Mouse (Mus musculus) T-helper 17 cell (primary cell): ENCODE measurements at regions not wholly inside any gene's neighbourhood (a gene's known extent, or its start where the extent isn't known, plus 50 kb on each side); places are given as distances from the start of the nearest gene placed in this dataset.

ENCODE experiments used
- in situ Hi-C, 2 experiments: fragments of 300-600 bp; cut with MboI, MseI; formaldehyde crosslinking; loops; 1 replicate in 1 of 2; 2 replicates in 1 of 2; pipeline ENCODE4 v1.15.1; 2025; ENCODE audit warnings: high pct_unique_total_duplicates in 2 of 2

GRCm38 (mm10) chr16:3513107-3513506, 77.7 kb upstream of the Olfr161 start:
- in situ Hi-C loops = loop anchor here in 1 of 2 experiments (10.0 kb wide), 1 partner anchor 378 kb away; no protein-coding TSS in a partner anchor

GRCm38 (mm10) chr16:3530522-3530921, 60.3 kb upstream of the Olfr161 start:
- in situ Hi-C loops = loop anchor here (5.0 kb wide), 1 partner anchor 473 kb away; no protein-coding TSS in a partner anchor

GRCm38 (mm10) chr16:3532019-3532418, 58.8 kb upstream of the Olfr161 start:
- in situ Hi-C loops = loop anchor here (5.0 kb wide), 1 partner anchor 475 kb away; no protein-coding TSS in a partner anchor

- in situ Hi-C loops = loop anchor here (5.0 kb wide), 1 partner anchor 475 kb away; no protein-coding TSS in a partner anchor
Measured at GRCm38 (mm10) chr16:3532586-3532985, 58.3 kb upstream of the Olfr161 start.
